Mouse (Mus musculus) hindbrain, embryonic 11.5 days (tissue): Measurements from ENCODE around the gene St6galnac6. TPM values are rescaled to one million over a fixed set of nuclear protein-coding genes. Genes with fewer than 3 reads are reported as not detected.

ENCODE experiments used
- ATAC-seq: fragments of 200-750 bp; cut with Nextera tagmentation; 2 replicates; pipeline ENCODE4 v1.8.0; 2017; ENCODE audit warnings: mild to moderate bottlenecking, moderate TSS enrichment, moderate library complexity; ENCODE audit not compliant: low FRiP score
- DNase-seq: peaks from one replicate; pipeline ENCODE4 v3.0.0-alpha.2; 2015; ENCODE audit warnings: low spot score
- H3K27ac ChIP-seq: fragments of 300-500 bp; sonication (generic); 2 replicates; pipeline ENCODE4 v1.5.1; 2014; ENCODE audit warnings: mild to moderate bottlenecking, low read depth, low read length
- H3K27me3 ChIP-seq: fragments of 300-500 bp; sonication (generic); 2 replicates; pipeline ENCODE4 v1.6.1; 2014; ENCODE audit warnings: mild to moderate bottlenecking, low read length, moderate library complexity, mixed read lengths; ENCODE audit not compliant: control insufficient read depth, insufficient read depth
- H3K36me3 ChIP-seq: fragments of 300-500 bp; sonication (generic); 2 replicates; pipeline ENCODE4 v1.6.1; 2014; ENCODE audit warnings: mild to moderate bottlenecking, low read length, moderate library complexity, mixed read lengths; ENCODE audit not compliant: control insufficient read depth, insufficient read depth
- H3K4me1 ChIP-seq: fragments of 300-500 bp; sonication (generic); replicated peaks from 2 replicates; pipeline ENCODE4 v1.6.1; 2014; ENCODE audit warnings: low read length, mixed read lengths; ENCODE audit not compliant: control insufficient read depth, insufficient read depth
- H3K4me2 ChIP-seq: fragments of 300-500 bp; sonication (generic); replicated peaks from 2 replicates; pipeline ENCODE4 v1.6.1; 2014; ENCODE audit warnings: mild to moderate bottlenecking, low read depth, low read length
- H3K4me3 ChIP-seq: fragments of 300-500 bp; sonication (generic); 2 replicates; pipeline ENCODE4 v1.5.1; 2014; ENCODE audit warnings: low read depth, low read length
- H3K9ac ChIP-seq: fragments of 300-500 bp; sonication (generic); 2 replicates; pipeline ENCODE4 v1.6.1; 2014; ENCODE audit warnings: low read depth, low read length
- H3K9me3 ChIP-seq: fragments of 300-500 bp; sonication (generic); 2 replicates; pipeline ENCODE4 v1.6.1; 2016; ENCODE audit warnings: low read length; ENCODE audit not compliant: control insufficient read depth
- WGBS: fragments of 180-500 bp; shearing (Covaris S2); extraction: QIAGEN DNeasy Blood & Tissue Kit; methylation state at CpG from one replicate; pipeline ENCODE4 v1.1.7; 2014; 5-methylcytosine and 5-hydroxymethylcytosine counted together
- polyA plus RNA-seq: library from polyadenylated mRNA; unstranded; fragments of >200 nt; fragmentation: Nextera tagmentation; extraction: Ambion mirVana; gene quantifications from 2 replicates; pipeline ENCODE4 v1.2.1, GENCODE M21; 2014

Gene St6galnac6
- polyA plus RNA-seq, 1 experiment from 2014 or later = 5.0 TPM

DNA sequence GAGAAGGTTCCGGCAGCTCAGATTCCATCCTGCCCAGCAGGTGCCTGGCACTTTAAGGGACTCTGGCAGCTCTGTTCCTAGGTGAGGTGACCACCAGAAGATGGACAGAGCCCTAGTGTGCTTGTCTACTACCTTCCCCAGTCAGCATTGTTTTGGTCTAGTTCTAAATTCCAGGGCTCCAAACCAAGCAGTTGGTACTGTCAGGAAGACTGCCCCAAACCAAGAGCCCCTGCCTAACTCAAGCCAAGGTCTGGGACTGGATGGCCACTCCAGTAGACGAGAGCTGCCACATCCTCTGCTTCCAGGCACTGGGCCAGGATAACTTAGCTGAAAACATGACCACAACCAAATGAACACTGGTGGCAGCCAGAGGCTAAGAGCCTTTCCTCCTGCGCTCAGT, 30.6 kb upstream of the St6galnac6 start:
- DNase-seq (no peak), ATAC-seq (no peak)
- no peak overlapping the region for H3K4me2 ChIP-seq
- H3K4me3 ChIP-seq = no peak overlapping the region
- no peaks in the 10 kb centered on the region for H3K27me3 ChIP-seq
- no peaks in the 10 kb centered on the region for H3K4me1 ChIP-seq
- H3K36me3 ChIP-seq = 0 out of 2 replicates have a peak, but pooled peaks cover 5% of the 10 kb centered on the region
- no peak overlapping the region for H3K9ac ChIP-seq
- 91% methylated on average over 3 of the region's 3 CpGs for WGBS
- no peak overlapping the region for H3K27ac ChIP-seq
- no peaks in the 10 kb centered on the region for H3K9me3 ChIP-seq

GRCm38 (mm10) chr2:32570698-32571494, 28.6 kb upstream of the St6galnac6 start, which contains the start of gene Dpm2:
Gene Dpm2 (plus strand): TSS chr2:32570858.
- Histone ChIP-seq H3K27me3 (no peaks in the 10 kb centered on the region), H3K4me1 (no peaks in the 10 kb centered on the region), H3K9me3 (no peaks in the 10 kb centered on the region), H3K4me2 (peak within 1 kb of the TSS; percentile 71), H3K9ac (peak within 1 kb of the TSS; percentile 76), H3K27ac (no peak within 1 kb of the TSS), H3K36me3 (no peaks in the 10 kb centered on the region), H3K4me3 (peak within 1 kb of the TSS; percentile 81)
- DNase-seq (peak; percentile 92), ATAC-seq (peak; percentile 81)
- 2% methylated on average over 36 of the region's 36 CpGs for WGBS

DNA sequence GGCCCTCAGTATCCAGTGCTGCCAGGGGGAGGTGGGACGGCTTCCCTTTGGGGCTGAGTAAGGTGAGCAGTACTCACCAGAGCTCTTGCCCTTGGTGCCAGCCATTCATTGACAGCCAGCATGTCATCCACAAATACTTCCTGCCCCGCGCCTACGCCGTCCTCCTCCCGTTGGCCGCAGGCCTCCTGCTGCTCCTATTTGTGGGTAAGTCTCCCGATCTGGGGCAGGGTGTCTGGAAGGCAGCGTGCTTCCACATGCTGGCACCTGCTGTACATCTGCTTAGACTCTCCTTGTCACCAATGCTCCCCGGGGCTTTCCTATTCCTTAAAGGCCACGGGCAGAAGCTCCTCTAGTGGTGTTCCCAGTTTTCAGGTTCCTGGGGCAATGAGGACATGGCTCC, 27.3 kb upstream of the St6galnac6 start:
- H3K4me3 ChIP-seq = no peak overlapping the region
- H3K9me3 ChIP-seq = no peaks in the 10 kb centered on the region
- H3K4me2 ChIP-seq = no peak overlapping the region
- ATAC-seq = no peak
- WGBS = 91% methylated on average over 11 of the region's 11 CpGs
- no peaks in the 10 kb centered on the region for H3K27me3 ChIP-seq
- no peaks in the 10 kb centered on the region for H3K36me3 ChIP-seq
- no peaks in the 10 kb centered on the region for H3K4me1 ChIP-seq
- H3K9ac ChIP-seq = no peak overlapping the region
- no peak overlapping the region for H3K27ac ChIP-seq
- DNase-seq = no peak

- Histone ChIP-seq H3K4me1 (no peaks in the 10 kb centered on the region), H3K27ac (no peak within 1 kb of the TSS), H3K36me3 (no peaks in the 10 kb centered on the region), H3K9me3 (no peaks in the 10 kb centered on the region), H3K27me3 (no peaks in the 10 kb centered on the region; the same call in 1 of the 2 replicates), H3K4me3 (peak within 1 kb of the TSS; percentile 52), H3K9ac (peak within 1 kb of the TSS; percentile 61), H3K4me2 (peak within 1 kb of the TSS; percentile 98)
- DNase-seq (no peak), ATAC-seq (no peak)
- WGBS = 82% methylated on average over 6 of the region's 6 CpGs
These were observed 25.0 kb upstream of the St6galnac6 start, which contains the start of gene Pip5kl1 for GRCm38 (mm10) chr2:32574497-32574896. Gene Pip5kl1 (plus strand): TSS chr2:32574797.

DNA sequence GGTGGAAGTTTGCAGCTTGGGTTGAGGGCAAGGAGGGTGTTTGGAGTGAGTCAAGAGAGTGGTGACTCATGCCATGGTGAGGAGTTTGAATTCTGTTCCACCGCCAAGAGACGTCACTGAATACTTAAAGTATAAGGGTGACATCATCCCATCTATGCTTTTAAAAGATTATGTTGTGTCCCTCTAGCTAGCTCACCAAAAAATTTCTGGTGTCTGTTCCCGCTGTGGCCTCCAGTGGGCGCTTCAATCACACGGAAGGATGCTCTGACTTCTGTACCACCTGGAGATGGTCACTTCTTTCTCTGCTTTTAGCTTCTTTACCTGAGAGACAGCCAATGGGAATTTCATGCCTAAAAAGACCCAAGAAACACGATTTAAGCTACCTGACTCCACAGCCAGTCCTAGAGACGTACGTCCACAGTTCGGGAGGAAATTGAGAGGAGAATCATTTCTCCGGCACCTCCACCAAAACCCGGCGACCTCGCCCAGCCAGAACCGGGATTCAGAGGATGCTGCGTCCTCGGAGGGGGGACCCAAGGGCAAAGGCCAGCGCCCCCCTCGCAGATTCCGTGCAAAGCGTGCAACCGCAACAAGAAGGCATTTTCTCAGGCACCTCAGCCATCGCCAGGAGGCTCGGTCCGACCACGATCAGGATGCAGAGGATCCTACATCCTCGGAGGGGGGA, 24.5 kb upstream of the St6galnac6 start:
- WGBS = 2% methylated on average over 26 of the region's 26 CpGs
- H3K9me3 ChIP-seq = no peaks in the 10 kb centered on the region
- DNase-seq (peak; percentile 80), ATAC-seq (no peak)
- H3K4me2 ChIP-seq = peak overlapping the region; percentile 98
- H3K27me3 ChIP-seq = no peaks in the 10 kb centered on the region; the same call in 1 of the 2 replicates
- peak overlapping the region; percentile 52 for H3K4me3 ChIP-seq
- H3K27ac ChIP-seq = no peak overlapping the region
- H3K9ac ChIP-seq = peak overlapping the region; percentile 61
- H3K36me3 ChIP-seq = no peaks in the 10 kb centered on the region
- H3K4me1 ChIP-seq = no peaks in the 10 kb centered on the region

- DNase-seq = peak; percentile 79
- Histone ChIP-seq H3K4me2 (peak within 1 kb of the TSS; percentile 98), H3K36me3 (no peaks in the 10 kb centered on the region), H3K27me3 (no peaks in the 10 kb centered on the region; the same call in 1 of the 2 replicates), H3K27ac (no peak within 1 kb of the TSS), H3K4me3 (peak within 1 kb of the TSS; percentile 52), H3K9me3 (no peaks in the 10 kb centered on the region), H3K4me1 (no peaks in the 10 kb centered on the region), H3K9ac (peak within 1 kb of the TSS; percentile 61)
- ATAC-seq = peak; percentile 67
- WGBS = 8% methylated on average over 28 of the region's 28 CpGs
These were observed 23.8 kb upstream of the St6galnac6 start, which contains the start of gene 9430097D07Rik for GRCm38 (mm10) chr2:32575586-32576160. Gene 9430097D07Rik (minus strand): TSS chr2:32575684.

DNA sequence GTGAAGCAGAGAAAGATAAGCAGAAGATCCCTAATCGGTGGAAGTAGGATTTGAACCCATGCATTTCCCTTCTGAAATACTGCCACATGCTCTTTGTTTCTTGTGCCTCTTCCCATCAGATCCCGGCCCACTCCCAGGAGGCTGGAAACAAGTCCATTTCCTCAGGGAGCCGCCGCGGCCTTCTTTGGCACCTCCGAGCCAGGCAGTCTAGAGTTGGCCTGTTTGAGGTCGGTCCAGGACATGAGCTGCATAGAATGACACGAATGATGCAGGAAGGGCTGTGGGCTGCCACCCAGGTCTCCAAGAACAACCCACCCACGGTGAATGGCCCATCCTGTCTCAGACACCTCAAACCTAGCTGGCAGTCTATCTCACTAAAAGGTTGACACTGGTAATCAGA, 23.0 kb upstream of the St6galnac6 start:
- Histone ChIP-seq H3K27ac (no peak overlapping the region), H3K4me1 (no peaks in the 10 kb centered on the region), H3K4me3 (no peak overlapping the region), H3K9ac (no peak overlapping the region), H3K9me3 (no peaks in the 10 kb centered on the region), H3K4me2 (no peak overlapping the region), H3K27me3 (no peaks in the 10 kb centered on the region; the same call in 1 of the 2 replicates), H3K36me3 (no peaks in the 10 kb centered on the region)
- no peak for ATAC-seq
- 89% methylated on average over 9 of the region's 9 CpGs for WGBS
- no peak for DNase-seq

DNA sequence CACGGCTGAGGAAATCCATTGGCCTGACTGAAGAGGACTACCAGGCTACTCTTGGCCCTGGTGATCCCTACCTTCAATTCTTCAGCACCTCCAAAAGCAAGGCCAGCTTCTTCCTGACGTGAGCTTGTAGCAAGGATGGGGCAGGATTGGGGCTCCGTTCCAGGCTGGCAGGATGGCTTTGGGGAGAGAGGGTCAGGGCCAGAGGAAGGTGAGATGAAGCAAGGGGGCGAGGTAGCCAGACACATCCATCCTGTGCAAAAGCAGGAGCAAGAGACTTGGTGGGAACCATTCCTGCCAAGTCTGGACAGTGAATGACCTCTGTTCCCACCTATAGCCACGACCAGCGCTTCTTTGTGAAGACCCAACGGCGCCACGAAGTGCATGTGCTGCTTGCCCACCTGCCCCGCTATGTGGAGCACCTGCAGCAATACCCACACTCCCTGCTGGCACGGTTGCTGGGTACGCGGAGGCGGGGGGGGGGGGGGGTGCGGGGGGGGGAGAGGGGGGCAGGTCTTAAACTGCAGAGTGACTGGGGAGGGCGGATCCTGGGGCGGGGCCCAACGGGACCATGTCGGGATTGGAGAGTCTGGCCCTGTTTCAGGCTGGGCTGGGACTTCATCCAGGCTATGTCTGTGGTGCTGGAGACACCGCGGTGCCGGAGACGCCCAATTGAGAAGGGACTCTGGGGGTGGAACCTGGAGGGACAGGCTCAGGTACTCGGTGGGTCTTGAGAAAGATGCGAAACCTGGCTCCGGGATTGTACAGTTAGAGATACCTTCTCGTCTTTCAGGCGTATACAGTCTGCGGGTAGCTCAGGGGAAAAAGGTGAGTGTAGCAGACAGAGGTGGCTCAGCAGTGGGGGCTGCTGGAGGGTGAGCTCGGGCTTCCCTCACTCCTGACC, 21.1 kb upstream of the St6galnac6 start:
- H3K4me2 ChIP-seq = no peak overlapping the region
- H3K27ac ChIP-seq = no peak overlapping the region
- no peak overlapping the region for H3K4me3 ChIP-seq
- H3K9me3 ChIP-seq = no peaks in the 10 kb centered on the region
- 41% methylated on average over 24 of the region's 30 CpGs for WGBS
- DNase-seq = no peak
- H3K36me3 ChIP-seq = no peaks in the 10 kb centered on the region
- ATAC-seq = no peak
- no peaks in the 10 kb centered on the region for H3K4me1 ChIP-seq
- H3K27me3 ChIP-seq = peaks cover 9% of the 10 kb centered on the region; the same call in 1 of the 2 replicates
- H3K9ac ChIP-seq = no peak overlapping the region
